Mouse (Mus musculus) heart, postnatal 0 days (tissue): ENCODE results near the gene Plcb4.

Source experiments
- CTCF ChIP-seq: IDR thresholded peaks from 2 replicates; pipeline ENCODE4 v1.5.1; 2016; ENCODE audit warnings: antibody characterized with exemption, control low read depth, low read depth
- EP300 ChIP-seq: IDR thresholded peaks from 2 replicates; pipeline ENCODE4 v1.6.1; 2016; ENCODE audit warnings: antibody characterized with exemption, low read depth

- peak; percentile 53 for TF ChIP-seq CTCF
- no peak for TF ChIP-seq EP300
Observed at GRCm38 (mm10) chr2:136002118-136002517, 343.3 kb downstream of the Plcb4 start.
